Mouse (Mus musculus) MEL (cell line): ENCODE measurements around the gene Pakap. TPM values are rescaled to one million over a fixed set of nuclear protein-coding genes. Genes with fewer than 3 reads are reported as not detected.

Source experiments
- DNase-seq: peaks from one replicate; pipeline ENCODE4 v3.0.0; 2011; ENCODE audit warnings: low read depth, low spot score
- H3K27ac ChIP-seq: 2 replicates; pipeline ENCODE4 v1.5.1; 2012; ENCODE audit warnings: low read depth, mild to moderate bottlenecking, control low read depth, low read length, moderate library complexity; ENCODE audit not compliant: control insufficient read depth
- H3K27me3 ChIP-seq, 2 experiments: fragments of 150-350 bp in 1 of 2; sonication (generic) in 1 of 2; 2 replicates each; pipeline ENCODE4 v1.6.1; 2012; ENCODE audit warnings: low read length in 2 of 2, mild to moderate bottlenecking in 2 of 2, improper control_type of control experiment in 1 of 2, moderate library complexity in 1 of 2; ENCODE audit not compliant: insufficient read depth in 2 of 2, control insufficient read depth in 1 of 2
- H3K36me3 ChIP-seq, 2 experiments: 2 replicates each; pipeline ENCODE4 v1.6.1; 2012 to 2014; ENCODE audit warnings: low read length in 2 of 2, improper control_type of control experiment in 1 of 2, inconsistent platforms in 1 of 2, mild to moderate bottlenecking in 1 of 2; ENCODE audit not compliant: insufficient read depth in 2 of 2, control insufficient read depth in 1 of 2
- H3K4me1 ChIP-seq, 2 experiments: fragments of 150-350 bp in 1 of 2; sonication (generic) in 1 of 2; 2 replicates each; pipeline ENCODE4 v1.6.1; 2012; ENCODE audit warnings: low read length in 2 of 2, improper control_type of control experiment in 1 of 2, mild to moderate bottlenecking in 1 of 2; ENCODE audit not compliant: insufficient read depth in 2 of 2, control insufficient read depth in 1 of 2
- H3K4me3 ChIP-seq, 2 experiments: fragments of 150-350 bp in 1 of 2; sonication (generic) in 1 of 2; 2 replicates each; pipeline ENCODE4 v1.5.1; 2012; ENCODE audit warnings: low read depth in 2 of 2, low read length in 2 of 2, mild to moderate bottlenecking in 2 of 2, moderate library complexity in 2 of 2, control low read depth in 1 of 2, improper control_type of control experiment in 1 of 2; ENCODE audit not compliant: control insufficient read depth in 1 of 2, insufficient read depth in 1 of 2
- H3K79me2 ChIP-seq: 2 replicates; pipeline ENCODE4 v1.6.1; 2012; ENCODE audit warnings: mild to moderate bottlenecking, low read length, moderate library complexity; ENCODE audit not compliant: control insufficient read depth, poor library complexity, insufficient read depth
- H3K9ac ChIP-seq: 2 replicates; pipeline ENCODE4 v1.6.1; 2012; ENCODE audit warnings: low read depth, mild to moderate bottlenecking, control low read depth, low read length, moderate library complexity; ENCODE audit not compliant: control insufficient read depth, poor library complexity, severe bottlenecking
- H3K9me3 ChIP-seq: fragments of 150-350 bp; sonication (generic); replicated peaks from 2 replicates; pipeline ENCODE4 v1.6.1; 2012; ENCODE audit warnings: mild to moderate bottlenecking, low read length, improper control_type of control experiment, moderate library complexity; ENCODE audit not compliant: insufficient read depth
- BHLHE40 ChIP-seq: IDR thresholded peaks from 2 replicates; pipeline ENCODE4 v1.6.1; 2012; ENCODE audit warnings: low read depth, mild to moderate bottlenecking, inconsistent platforms, low read length, improper control_type of control experiment, borderline replicate concordance
- CHD1 ChIP-seq: IDR thresholded peaks from 2 replicates; pipeline ENCODE4 v1.6.1; 2012; ENCODE audit warnings: low read depth, mild to moderate bottlenecking, inconsistent platforms, low read length, improper control_type of control experiment
- CTCF ChIP-seq, 3 experiments: IDR thresholded peaks in 2 of 3; conservative IDR thresholded peaks in 1 of 3; 2 replicates each; pipeline ENCODE4 v1.5.1; 2011 to 2012; ENCODE audit warnings: low read length in 3 of 3, low read depth in 2 of 3, mild to moderate bottlenecking in 2 of 3, improper control_type of control experiment in 1 of 3, inconsistent platforms in 1 of 3, mixed read lengths in 1 of 3, moderate library complexity in 1 of 3; ENCODE audit not compliant: control insufficient read depth in 1 of 3, insufficient read depth in 1 of 3, poor library complexity in 1 of 3, severe bottlenecking in 1 of 3
- ETS1 ChIP-seq: IDR thresholded peaks from 2 replicates; pipeline ENCODE4 v1.6.1; 2012; ENCODE audit warnings: low read depth, mild to moderate bottlenecking, inconsistent platforms, low read length, improper control_type of control experiment, moderate library complexity
- JUND ChIP-seq: IDR thresholded peaks from 2 replicates; pipeline ENCODE4 v1.6.1; 2011; ENCODE audit warnings: low read depth, mild to moderate bottlenecking, improper control_type of control experiment, low read length
- MAX ChIP-seq: IDR thresholded peaks from 2 replicates; pipeline ENCODE4 v1.6.1; 2011; ENCODE audit warnings: low read length, improper control_type of control experiment
- MXI1 ChIP-seq: IDR thresholded peaks from 2 replicates; pipeline ENCODE4 v1.6.1; 2011; ENCODE audit warnings: mild to moderate bottlenecking, low read depth, low read length, improper control_type of control experiment
- MYB ChIP-seq: IDR thresholded peaks from 2 replicates; pipeline ENCODE4 v1.6.1; 2011; ENCODE audit warnings: mild to moderate bottlenecking, low read depth, low read length, improper control_type of control experiment
- MYC ChIP-seq: IDR thresholded peaks from 2 replicates; pipeline ENCODE4 v1.6.1; 2011; ENCODE audit warnings: low read depth, mild to moderate bottlenecking, low read length, improper control_type of control experiment, moderate library complexity
- NELFE ChIP-seq: IDR thresholded peaks from 2 replicates; pipeline ENCODE4 v1.6.1; 2011; ENCODE audit warnings: low read depth, low read length, improper control_type of control experiment
- POLR2AphosphoS2 ChIP-seq: IDR thresholded peaks from 2 replicates; pipeline ENCODE4 v1.6.1; 2011; ENCODE audit warnings: low read length, improper control_type of control experiment
- SIN3A ChIP-seq: IDR thresholded peaks from 2 replicates; pipeline ENCODE4 v1.6.1; 2012; ENCODE audit warnings: low read length, improper control_type of control experiment, inconsistent platforms
- SMC3 ChIP-seq: IDR thresholded peaks from 2 replicates; pipeline ENCODE4 v1.6.1; 2011; ENCODE audit warnings: low read depth, low read length, improper control_type of control experiment
- TAL1 ChIP-seq: IDR thresholded peaks from 2 replicates; pipeline ENCODE4 v1.6.1; 2012; ENCODE audit warnings: mild to moderate bottlenecking, inconsistent platforms, low read length, moderate library complexity, mixed read lengths
- TBP ChIP-seq: IDR thresholded peaks from 2 replicates; pipeline ENCODE4 v1.8.0; 2011; ENCODE audit warnings: low read depth, low read length, improper control_type of control experiment
- TCF12 ChIP-seq: IDR thresholded peaks from 2 replicates; pipeline ENCODE4 v1.6.1; 2014; ENCODE audit warnings: low read depth, mild to moderate bottlenecking, inconsistent platforms, low read length, improper control_type of control experiment, moderate library complexity
- UBTF ChIP-seq: IDR thresholded peaks from 2 replicates; pipeline ENCODE4 v1.6.1; 2012; ENCODE audit warnings: low read depth, mild to moderate bottlenecking, inconsistent platforms, low read length, improper control_type of control experiment, moderate library complexity, borderline replicate concordance; ENCODE audit not compliant: insufficient read depth
- USF1 ChIP-seq: IDR thresholded peaks from 2 replicates; pipeline ENCODE4 v1.6.1; 2014; ENCODE audit warnings: low read depth, mild to moderate bottlenecking, inconsistent platforms, low read length, improper control_type of control experiment, moderate library complexity
- USF2 ChIP-seq, 2 experiments: IDR thresholded peaks; 2 replicates each; pipeline ENCODE4 v1.6.1; 2011 to 2012; ENCODE audit warnings: improper control_type of control experiment in 2 of 2, low read length in 2 of 2, borderline replicate concordance in 1 of 2, inconsistent platforms in 1 of 2, low read depth in 1 of 2, mild to moderate bottlenecking in 1 of 2; ENCODE audit not compliant: insufficient read depth in 1 of 2
- ZC3H11A ChIP-seq: IDR thresholded peaks from 2 replicates; pipeline ENCODE4 v1.6.1; 2012; ENCODE audit warnings: low read depth, mild to moderate bottlenecking, inconsistent platforms, low read length, improper control_type of control experiment
- ZMIZ1 ChIP-seq: IDR thresholded peaks from 2 replicates; pipeline ENCODE4 v1.6.1; 2012; ENCODE audit warnings: low read depth, mild to moderate bottlenecking, inconsistent platforms, low read length, improper control_type of control experiment, moderate library complexity
- ZNF384 ChIP-seq: IDR thresholded peaks from 2 replicates; pipeline ENCODE4 v1.6.1; 2012; ENCODE audit warnings: low read depth, mild to moderate bottlenecking, inconsistent platforms, low read length, improper control_type of control experiment
- polyA plus RNA-seq, 2 experiments: library from polyadenylated mRNA; stranded (reverse) in 1 of 2; unstranded in 1 of 2; fragments of >175 nt in 1 of 2; fragments of >200 nt in 1 of 2; gene quantifications; 2 replicates each; pipeline versions ENCODE4 v1.2.1 to v1.2.4; 2012; ENCODE audit warnings: low replicate concordance in 2 of 2, low read depth in 1 of 2; ENCODE audit not compliant: insufficient read length in 2 of 2, insufficient read depth in 1 of 2, missing spikeins in 1 of 2
- total RNA-seq: library from RNA; depleted of rRNA; stranded (reverse); fragments of 300-350 nt; gene quantifications from 2 replicates; pipeline ENCODE4 v1.2.3, GENCODE M21; 2012

The Pakap gene
- total and polyA plus RNA-seq, 3 experiments = not detected

DNA sequence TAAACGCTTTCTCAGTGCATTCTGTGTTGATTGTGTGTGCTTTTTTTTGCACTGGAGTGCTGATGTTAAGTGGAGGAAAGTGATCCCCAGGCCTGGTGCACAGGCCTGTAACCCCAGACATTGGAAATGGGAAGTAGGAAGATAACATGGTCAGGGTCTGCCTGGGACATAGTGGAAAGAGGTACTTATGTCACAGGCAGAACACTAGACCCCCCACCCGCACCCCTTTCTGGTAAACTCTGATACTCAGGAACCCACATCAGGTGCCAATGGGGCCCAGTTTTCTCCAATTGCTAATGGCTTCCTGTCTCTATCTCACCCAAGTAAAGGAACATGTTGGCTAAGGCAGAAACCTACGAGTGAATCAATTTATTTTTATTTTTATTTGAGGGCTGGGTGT, 316.5 kb downstream of the Pakap start:
- no peaks in the 10 kb centered on the region for H3K79me2 ChIP-seq
- no peak for DNase-seq
- TF ChIP-seq MYC = no peak
- TF ChIP-seq CTCF (IDR thresholded peaks at IDR 0.05 in 2 of 3, conservative IDR thresholded peaks at IDR 0.05 in 1 of 3; ENCODE audit: control insufficient read depth in 1 of 3, insufficient read depth in 1 of 3, low read depth in 2 of 3, low read length in 3 of 3, poor library complexity in 1 of 3, severe bottlenecking in 1 of 3) = no peak
- no peak for TF ChIP-seq SMC3
- no peak for TF ChIP-seq TBP
- no peak for TF ChIP-seq USF1
- TF ChIP-seq JUND = no peak
- TF ChIP-seq MXI1 = no peak
- TF ChIP-seq ETS1 = no peak
- TF ChIP-seq MYB = no peak
- no peak for TF ChIP-seq SIN3A
- no peak for TF ChIP-seq NELFE
- no peak for TF ChIP-seq ZMIZ1
- no peak for TF ChIP-seq POLR2AphosphoS2
- no peak for TF ChIP-seq BHLHE40
- TF ChIP-seq ZNF384 = no peak
- TF ChIP-seq ZC3H11A = no peak
- no peak for TF ChIP-seq TAL1
- no peak for TF ChIP-seq USF2 (IDR thresholded peaks at IDR 0.05; ENCODE audit: borderline replicate concordance in 1 of 2, insufficient read depth in 1 of 2, low read depth in 1 of 2, low read length in 2 of 2)
- no peak for TF ChIP-seq CHD1
- TF ChIP-seq UBTF = no peak
- H3K27me3 ChIP-seq = no peaks in the 10 kb centered on the region
- H3K9ac ChIP-seq = no peak overlapping the region
- no peaks in the 10 kb centered on the region for H3K36me3 ChIP-seq
- H3K4me3 ChIP-seq = no peak overlapping the region
- H3K4me1 ChIP-seq = peaks cover 0 to 5% of the 10 kb centered on the region in 2 experiments; a peak in 2 of 4 replicates
- no peaks in the 10 kb centered on the region for H3K9me3 ChIP-seq
- no peak overlapping the region for H3K27ac ChIP-seq

DNA sequence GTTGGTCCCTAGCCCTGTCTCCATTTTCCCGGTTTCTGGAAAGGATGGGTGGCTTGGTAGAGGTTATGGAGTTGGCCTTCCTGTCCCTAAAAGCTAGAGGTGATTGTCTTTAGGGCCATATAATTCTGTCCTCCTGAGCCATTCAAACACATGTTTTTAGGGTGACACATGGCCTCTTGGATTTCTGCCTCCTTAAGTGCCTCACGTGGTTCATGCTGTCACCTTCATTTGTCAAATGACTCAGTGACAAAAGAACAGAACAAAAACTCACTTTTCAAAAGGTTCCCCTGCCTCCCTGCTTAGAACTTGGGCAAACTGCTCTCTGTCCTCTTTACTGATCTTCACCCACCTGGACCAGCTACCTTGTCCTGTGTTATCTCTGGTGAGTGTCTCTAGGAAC, 317.2 kb downstream of the Pakap start:
- no peak for DNase-seq
- Histone ChIP-seq H3K4me3 (no peak overlapping the region), H3K9ac (no peak overlapping the region), H3K36me3 (no peaks in the 10 kb centered on the region), H3K27me3 (no peaks in the 10 kb centered on the region)
- TF ChIP-seq TCF12 = no peak
- TF ChIP-seq MYC = no peak
- no peak for TF ChIP-seq CTCF (IDR thresholded peaks at IDR 0.05 in 2 of 3, conservative IDR thresholded peaks at IDR 0.05 in 1 of 3; ENCODE audit: control insufficient read depth in 1 of 3, insufficient read depth in 1 of 3, low read depth in 2 of 3, low read length in 3 of 3, poor library complexity in 1 of 3, severe bottlenecking in 1 of 3)
- TF ChIP-seq MAX = no peak
- TF ChIP-seq ETS1 = no peak
- TF ChIP-seq ZMIZ1 = no peak
- no peak for TF ChIP-seq UBTF
- TF ChIP-seq TBP = no peak
- TF ChIP-seq MXI1 = no peak
- TF ChIP-seq, all 39 proteins: peak for 0
- Histone ChIP-seq H3K9me3 (no peaks in the 10 kb centered on the region), H3K27ac (no peak overlapping the region), H3K79me2 (no peaks in the 10 kb centered on the region), H3K4me1 (peaks cover 0 to 5% of the 10 kb centered on the region in 2 experiments; a peak in 2 of 4 replicates)
